ENCODE assay signal across 7 mouse cellular contexts in the genomic region with DNA sequence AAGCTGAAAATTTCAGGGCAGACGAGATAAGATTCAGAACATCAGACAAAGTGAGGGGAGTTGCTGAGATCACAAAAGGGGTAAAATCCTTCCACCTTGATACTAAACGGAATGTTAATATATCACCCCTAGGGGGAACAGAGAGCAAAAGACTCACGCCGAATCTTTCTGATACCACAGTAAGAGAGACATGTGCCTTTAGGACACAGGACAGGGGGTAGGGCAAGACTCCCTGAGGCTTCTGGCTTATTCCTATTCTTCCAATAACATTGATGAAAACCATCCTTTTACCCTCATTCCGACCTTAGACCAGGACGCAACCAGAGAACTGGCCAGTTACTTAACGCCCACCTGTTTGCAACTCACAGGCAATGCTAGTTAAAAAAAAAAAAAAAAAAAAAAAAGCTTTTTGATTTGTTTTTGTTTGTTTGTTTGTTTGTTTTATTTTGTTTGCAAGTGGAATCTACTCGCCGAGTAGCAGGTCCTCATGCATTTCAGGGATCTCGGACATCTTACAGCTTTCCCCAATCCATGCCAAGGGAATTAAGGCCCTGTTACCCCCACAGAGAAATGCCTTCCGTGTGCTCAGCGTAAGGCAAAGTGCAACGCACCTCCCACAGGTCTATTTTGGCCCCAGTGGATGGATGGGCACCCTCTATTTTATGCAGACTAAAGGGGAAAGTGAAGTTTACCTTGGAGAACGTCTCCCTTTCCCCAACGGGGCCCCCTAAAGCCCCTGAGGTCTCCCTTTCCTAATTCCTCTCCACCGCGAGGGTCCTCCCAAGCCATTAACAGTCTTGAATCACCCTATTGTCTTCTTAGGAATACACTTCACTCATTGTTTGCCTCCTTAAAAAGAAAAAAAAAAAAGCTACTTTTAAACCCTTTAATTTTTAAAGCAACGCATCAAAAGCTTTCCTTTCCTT.
DNase-seq lines count a peak whose midpoint lies in the region; ATAC-seq and TF ChIP-seq lines count a peak whose summit lies in the region.

No protein-coding gene starts in this region.

- no peak for TF ChIP-seq POLR2A in CH12.LX (IDR thresholded peaks at IDR 0.05; ENCODE audit: low read depth, low read length)

- peaks cover 11 to 23% of the 10 kb centered on the region in 2 experiments for H3K4me1 ChIP-seq in CH12.LX (ENCODE audit: control insufficient read depth in 1 of 2, insufficient read depth in 2 of 2)
- H3K4me1 ChIP-seq in forebrain, embryonic 15.5 days, result peaks cover 42% of the 10 kb centered on the region
- H3K4me1 ChIP-seq in midbrain, embryonic 13.5 days (replicated peaks), result peaks cover 46% of the 10 kb centered on the region

- dilution Hi-C loops in CH12.LX (cut with MboI; ENCODE audit: extremely low pct_ligation_motif_present, extremely low pct_unique_long_range_greater_than_20kb, low sequenced_read_pairs), result no loop called here

- 10% methylated on average over 18 of the region's 18 CpGs for WGBS in forebrain, embryonic 15.5 days
- WGBS in midbrain, embryonic 13.5 days, result 27% methylated on average over 18 of the region's 18 CpGs

- H3K4me2 ChIP-seq in CH12.LX (ENCODE audit: insufficient read depth, low read depth, poor library complexity, severe bottlenecking), result peak overlapping the region; percentile 76
- peak overlapping the region; percentile 59 for H3K4me2 ChIP-seq in forebrain, embryonic 15.5 days (replicated peaks)
- H3K4me2 ChIP-seq in midbrain, embryonic 13.5 days (replicated peaks), result peak overlapping the region; percentile 46

- H3K36me3 ChIP-seq in CH12.LX (replicated peaks in 1 of 2; ENCODE audit: control insufficient read depth in 1 of 2, insufficient read depth in 1 of 2, low read length in 1 of 2), result peaks cover 5 to 85% of the 10 kb centered on the region in 2 experiments
- no peaks in the 10 kb centered on the region for H3K36me3 ChIP-seq in forebrain, embryonic 15.5 days
- no peaks in the 10 kb centered on the region for H3K36me3 ChIP-seq in midbrain, embryonic 13.5 days

- H3K9ac ChIP-seq in CH12.LX (ENCODE audit: insufficient read depth, low read depth), result peak overlapping the region; percentile 23
- peak overlapping the region; percentile 17; the same call in 1 of the 2 replicates for H3K9ac ChIP-seq in forebrain, embryonic 15.5 days (replicated peaks)
- H3K9ac ChIP-seq in midbrain, embryonic 13.5 days (replicated peaks), result no peak overlapping the region

- peak overlapping the region; percentile 6; the same call in 1 of the 2 replicates for H3K27ac ChIP-seq in CH12.LX (ENCODE audit: insufficient read depth, low read depth)
- H3K27ac ChIP-seq in forebrain, embryonic 15.5 days (replicated peaks), result peak overlapping the region; percentile 54
- peak overlapping the region; percentile 12; the same call in 1 of the 2 replicates for H3K27ac ChIP-seq in midbrain, embryonic 13.5 days

- H3K79me2 ChIP-seq in CH12.LX (replicated peaks; ENCODE audit: control insufficient read depth, extremely low read depth, insufficient read depth, poor library complexity, severe bottlenecking), result peaks cover 31% of the 10 kb centered on the region

- in situ Hi-C loops in CH12.LX (cut with MboI; ENCODE audit: low pct_ligation_motif_present, low pct_unique_long_range_greater_than_20kb, low sequenced_read_pairs), result no loop called here

- no peak for TF ChIP-seq EP300 in CH12.LX (IDR thresholded peaks at IDR 0.05; ENCODE audit: low read length)

- no peak overlapping the region for H3K4me3 ChIP-seq in CH12.LX (replicated peaks in 1 of 3; ENCODE audit: low read depth in 2 of 3, low read length in 2 of 3, poor library complexity in 1 of 3)
- H3K4me3 ChIP-seq in forebrain, embryonic 15.5 days, result peak overlapping the region; percentile 33
- peak overlapping the region; percentile 23; the same call in 1 of the 2 replicates for H3K4me3 ChIP-seq in midbrain, embryonic 13.5 days (replicated peaks)

- TF ChIP-seq CTCF in CH12.LX (conservative IDR thresholded peaks at IDR 0.05 in 1 of 2, IDR thresholded peaks at IDR 0.05 in 1 of 2; ENCODE audit: low read depth in 2 of 2, low read length in 2 of 2), result peak in 1 of 2 experiments; percentile 22; a peak in 2 of 4 replicates

- no peak for ATAC-seq in forebrain, embryonic 15.5 days (replicated peaks)
- ATAC-seq in midbrain, embryonic 13.5 days, result no peak
- ATAC-seq in megakaryocyte, adult 5-6 weeks (ENCODE audit: poor library complexity, severe bottlenecking), result no peak

- H3K9me3 ChIP-seq in CH12.LX (replicated peaks; ENCODE audit: low read length), result no peaks in the 10 kb centered on the region
- no peaks in the 10 kb centered on the region for H3K9me3 ChIP-seq in forebrain, embryonic 15.5 days
- H3K9me3 ChIP-seq in midbrain, embryonic 13.5 days, result no peaks in the 10 kb centered on the region

- DNase-seq in CH12.LX (ENCODE audit: extremely low read depth) (no peak), R1 (ENCODE audit: low read depth, low spot score) (peak; percentile 37), MN1 (ENCODE audit: low spot score) (no peak)
- DNase-seq in adrenal gland, adult 8-10 months, result no peak

- no peak; the same call in none of the 2 replicates for TF ChIP-seq RAD21 in CH12.LX (IDR thresholded peaks at IDR 0.05; ENCODE audit: low read depth, low read length)

- no peaks in the 10 kb centered on the region for H3K27me3 ChIP-seq in CH12.LX (replicated peaks)
- no peaks in the 10 kb centered on the region for H3K27me3 ChIP-seq in forebrain, embryonic 15.5 days
- H3K27me3 ChIP-seq in midbrain, embryonic 13.5 days, result peaks cover 8% of the 10 kb centered on the region

TF ChIP-seq in CH12.LX, 34 proteins besides CTCF, POLR2A, EP300 and RAD21:
- TF ChIP-seq NRF1 (IDR thresholded peaks at IDR 0.05; ENCODE audit: low read depth, low read length) (no peak), ZNF384 (IDR thresholded peaks at IDR 0.05; ENCODE audit: low read depth, low read length) (peak; percentile 57), ETS1 (conservative IDR thresholded peaks at IDR 0.05; ENCODE audit: low read depth, low read length) (no peak), CHD1 (IDR thresholded peaks at IDR 0.05; ENCODE audit: low read depth, low read length) (no peak), ELF1 (IDR thresholded peaks at IDR 0.05; ENCODE audit: low read depth, low read length) (no peak), ZMIZ1 (IDR thresholded peaks at IDR 0.05; ENCODE audit: low read depth, low read length) (no peak), RCOR1 (conservative IDR thresholded peaks at IDR 0.05; ENCODE audit: low read depth, low read length) (0 out of 2 replicates have a peak, but pooled peaks have one; percentile 25)

Comparison
In these comparisons a context has a peak if more than half of its experiments do, and no peak if none do; other contexts are left out.
1. H3K4me3 ChIP-seq: peak in forebrain, embryonic 15.5 days (single experiment) and midbrain, embryonic 13.5 days (single experiment); none in CH12.LX (0 of 3).
2. Peak in every context shown above with its lines, with median percentiles within 50 percentile points of each other: H3K27ac ChIP-seq and H3K4me2 ChIP-seq.